Mouse (Mus musculus) stomach, postnatal 0 days (tissue): ENCODE measurements around the gene Rhof.

Experiments
- CTCF ChIP-seq: IDR thresholded peaks from 2 replicates; pipeline ENCODE4 v1.5.1; 2016; ENCODE audit warnings: antibody characterized with exemption, low read depth, mild to moderate bottlenecking, moderate library complexity
- EP300 ChIP-seq: optimal IDR thresholded peaks from 2 replicates; pipeline ENCODE3; 2016; ENCODE audit warnings: antibody characterized with exemption

GRCm38 (mm10) chr5:123114109-123114508 is 18.4 kb downstream of the Rhof start:
- TF ChIP-seq CTCF = no peak
- no peak for TF ChIP-seq EP300
